Mouse (Mus musculus) forebrain, embryonic 11.5 days (tissue): ENCODE results near the gene Olfr644. TPM values are rescaled to one million over a fixed set of nuclear protein-coding genes. Genes with fewer than 3 reads are reported as not detected.

ENCODE experiments used
- ATAC-seq: fragments of 200-750 bp; cut with Nextera tagmentation; replicated peaks from 2 replicates; pipeline ENCODE4 v1.8.0; 2017; ENCODE audit warnings: moderate TSS enrichment; ENCODE audit not compliant: low FRiP score
- DNase-seq: peaks from one replicate; pipeline ENCODE4 v3.0.0-alpha.2; 2017; ENCODE audit warnings: low spot score
- H3K27ac ChIP-seq: fragments of 300-500 bp; sonication (generic); 2 replicates; pipeline ENCODE4 v1.5.1; 2014; ENCODE audit warnings: low read depth, low read length
- H3K27me3 ChIP-seq: fragments of 300-500 bp; sonication (generic); 2 replicates; pipeline ENCODE4 v1.6.1; 2014; ENCODE audit warnings: mild to moderate bottlenecking, low read length, mixed read lengths; ENCODE audit not compliant: control insufficient read depth, insufficient read depth
- H3K36me3 ChIP-seq: fragments of 300-500 bp; sonication (generic); 2 replicates; pipeline ENCODE4 v1.6.1; 2014; ENCODE audit warnings: mild to moderate bottlenecking, low read length, moderate library complexity, mixed read lengths; ENCODE audit not compliant: control insufficient read depth, insufficient read depth
- H3K4me1 ChIP-seq: fragments of 300-500 bp; sonication (generic); replicated peaks from 2 replicates; pipeline ENCODE4 v1.6.1; 2014; ENCODE audit warnings: low read length, mixed read lengths; ENCODE audit not compliant: control insufficient read depth, insufficient read depth
- H3K4me2 ChIP-seq: fragments of 300-500 bp; sonication (generic); 2 replicates; pipeline ENCODE4 v1.6.1; 2014; ENCODE audit warnings: low read depth, mild to moderate bottlenecking, low read length, moderate library complexity, mixed read lengths; ENCODE audit not compliant: severe bottlenecking
- H3K4me3 ChIP-seq: fragments of 300-500 bp; sonication (generic); 2 replicates; pipeline ENCODE4 v1.5.1; 2014; ENCODE audit warnings: low read depth, low read length
- H3K9ac ChIP-seq: fragments of 300-500 bp; sonication (generic); 2 replicates; pipeline ENCODE4 v1.6.1; 2014; ENCODE audit warnings: low read length
- H3K9me3 ChIP-seq: fragments of 300-500 bp; sonication (generic); 2 replicates; pipeline ENCODE4 v1.6.1; 2016; ENCODE audit warnings: low read length, mixed read lengths; ENCODE audit not compliant: control insufficient read depth
- WGBS: fragments of 180-500 bp; shearing (Covaris S2); extraction: QIAGEN DNeasy Blood & Tissue Kit; methylation state at CpG from one replicate; pipeline ENCODE4 v1.1.7; 2014; 5-methylcytosine and 5-hydroxymethylcytosine counted together
- polyA plus RNA-seq: library from polyadenylated mRNA; unstranded; fragments of >200 nt; fragmentation: Nextera tagmentation; extraction: Ambion mirVana; gene quantifications from 2 replicates; pipeline ENCODE4 v1.2.1, GENCODE M21; 2014

The Olfr644 gene
- polyA plus RNA-seq: not detected in 2 replicates

- DNase-seq (no peak), ATAC-seq (no peak)
- no peak within 1 kb of the TSS for H3K27ac ChIP-seq
- WGBS: 80% methylated on average over 2 of the region's 2 CpGs
- H3K9me3 ChIP-seq: no peaks in the 10 kb centered on the region
- H3K4me2 ChIP-seq: no peak within 1 kb of the TSS
- no peak within 1 kb of the TSS for H3K9ac ChIP-seq
- no peak within 1 kb of the TSS for H3K4me3 ChIP-seq
- H3K36me3 ChIP-seq: no peaks in the 10 kb centered on the region
- no peaks in the 10 kb centered on the region for H3K4me1 ChIP-seq
- no peaks in the 10 kb centered on the region for H3K27me3 ChIP-seq
Observed at GRCm38 (mm10) chr7:104071769-104072168, at the start of gene Olfr644. Gene Olfr644 (minus strand): TSS chr7:104071869.

GRCm38 (mm10) chr7:104104757-104104972, 33.0 kb upstream of the Olfr644 start, which contains the start of gene Olfr646:
Gene Olfr646 (plus strand): TSS chr7:104104873.
- DNase-seq (no peak), ATAC-seq (no peak)
- H3K9ac ChIP-seq: no peak within 1 kb of the TSS

GRCm38 (mm10) chr7:104103913-104104756, 32.5 kb upstream of the Olfr644 start:
- Histone ChIP-seq H3K4me3 (no peak overlapping the region), H3K36me3 (no peaks in the 10 kb centered on the region), H3K9me3 (no peaks in the 10 kb centered on the region), H3K27me3 (no peaks in the 10 kb centered on the region), H3K4me2 (no peak overlapping the region), H3K9ac (no peak overlapping the region), H3K4me1 (no peaks in the 10 kb centered on the region), H3K27ac (no peak overlapping the region)
- WGBS: 68% methylated on average over 4 of the region's 4 CpGs
- DNase-seq (no peak), ATAC-seq (no peak)

More at GRCm38 (mm10) chr7:104104757-104104972, 33.0 kb upstream of the Olfr644 start, which contains the start of gene Olfr646:
- no peaks in the 10 kb centered on the region for H3K9me3 ChIP-seq
- no peak within 1 kb of the TSS for H3K4me2 ChIP-seq
- no peaks in the 10 kb centered on the region for H3K4me1 ChIP-seq
- H3K27ac ChIP-seq: no peak within 1 kb of the TSS
- H3K36me3 ChIP-seq: no peaks in the 10 kb centered on the region
- no peak within 1 kb of the TSS for H3K4me3 ChIP-seq
- H3K27me3 ChIP-seq: no peaks in the 10 kb centered on the region

GRCm38 (mm10) chr7:104085365-104085764, 13.7 kb upstream of the Olfr644 start, which contains the start of gene Olfr645:
Gene Olfr645 (minus strand): TSS chr7:104085465.
- H3K27ac ChIP-seq: no peak within 1 kb of the TSS
- WGBS: 94% methylated on average over 1 of the region's 1 CpGs
- H3K4me1 ChIP-seq: no peaks in the 10 kb centered on the region
- no peak for DNase-seq
- ATAC-seq: no peak
- no peak within 1 kb of the TSS for H3K4me2 ChIP-seq
- no peaks in the 10 kb centered on the region for H3K36me3 ChIP-seq
- H3K9ac ChIP-seq: no peak within 1 kb of the TSS
- H3K4me3 ChIP-seq: no peak within 1 kb of the TSS
- no peaks in the 10 kb centered on the region for H3K9me3 ChIP-seq
- no peaks in the 10 kb centered on the region for H3K27me3 ChIP-seq

- Histone ChIP-seq H3K9ac (no peak within 1 kb of the TSS), H3K4me3 (no peak within 1 kb of the TSS), H3K27me3 (no peaks in the 10 kb centered on the region), H3K4me1 (no peaks in the 10 kb centered on the region), H3K9me3 (no peaks in the 10 kb centered on the region), H3K4me2 (no peak within 1 kb of the TSS), H3K27ac (no peak within 1 kb of the TSS), H3K36me3 (no peaks in the 10 kb centered on the region)
- DNase-seq (no peak), ATAC-seq (no peak)
- 50% methylated on average over 2 of the region's 2 CpGs for WGBS
Observed at GRCm38 (mm10) chr7:104061345-104061744, 10.3 kb downstream of the Olfr644 start, which contains the start of gene 4930516K23Rik. Gene 4930516K23Rik (minus strand): TSS chr7:104061445.

- Histone ChIP-seq H3K4me3 (no peak overlapping the region), H3K27me3 (no peaks in the 10 kb centered on the region), H3K9ac (no peak overlapping the region), H3K27ac (no peak overlapping the region), H3K36me3 (no peaks in the 10 kb centered on the region), H3K4me1 (no peaks in the 10 kb centered on the region), H3K9me3 (no peaks in the 10 kb centered on the region), H3K4me2 (no peak overlapping the region)
- DNase-seq (no peak), ATAC-seq (no peak)
- 97% methylated on average over 1 of the region's 1 CpGs for WGBS
Observed at GRCm38 (mm10) chr7:104059215-104059614, 12.5 kb downstream of the Olfr644 start.

GRCm38 (mm10) chr7:104052566-104052965, 19.1 kb downstream of the Olfr644 start, which contains the start of gene Olfr642:
Gene Olfr642 (minus strand): TSS chr7:104052666.
- ATAC-seq (no peak), DNase-seq (no peak)
- Histone ChIP-seq H3K4me2 (no peak within 1 kb of the TSS), H3K4me3 (no peak within 1 kb of the TSS), H3K4me1 (no peaks in the 10 kb centered on the region), H3K9ac (no peak within 1 kb of the TSS), H3K36me3 (no peaks in the 10 kb centered on the region), H3K27ac (no peak within 1 kb of the TSS), H3K27me3 (no peaks in the 10 kb centered on the region), H3K9me3 (no peaks in the 10 kb centered on the region)
- 87% methylated on average over 1 of the region's 1 CpGs for WGBS

- Histone ChIP-seq H3K4me3 (no peak overlapping the region), H3K4me2 (no peak overlapping the region), H3K9ac (no peak overlapping the region), H3K27ac (no peak overlapping the region), H3K9me3 (no peaks in the 10 kb centered on the region), H3K36me3 (no peaks in the 10 kb centered on the region), H3K27me3 (no peaks in the 10 kb centered on the region), H3K4me1 (no peaks in the 10 kb centered on the region)
- DNase-seq (no peak), ATAC-seq (no peak)
- WGBS: 91% methylated on average over 4 of the region's 4 CpGs
Observed at GRCm38 (mm10) chr7:104050745-104051144, 20.9 kb downstream of the Olfr644 start.

- H3K9ac ChIP-seq: no peak within 1 kb of the TSS
- no peak within 1 kb of the TSS for H3K27ac ChIP-seq
- H3K4me1 ChIP-seq: no peaks in the 10 kb centered on the region
- no peaks in the 10 kb centered on the region for H3K9me3 ChIP-seq
- H3K4me3 ChIP-seq: no peak within 1 kb of the TSS
- ATAC-seq (no peak), DNase-seq (no peak)
- 80% methylated on average over 1 of the region's 1 CpGs for WGBS
- H3K4me2 ChIP-seq: no peak within 1 kb of the TSS
- H3K27me3 ChIP-seq: no peaks in the 10 kb centered on the region
- no peaks in the 10 kb centered on the region for H3K36me3 ChIP-seq
Observed at GRCm38 (mm10) chr7:104035145-104035544, 36.5 kb downstream of the Olfr644 start, which contains the start of gene Olfr641. Gene Olfr641 (plus strand): TSS chr7:104035445.
